Mouse (Mus musculus) testis, adult 2 months (tissue): ENCODE measurements around the gene E030018B13Rik.

Experiments
- CTCF ChIP-seq: fragments of 200-500 bp; IDR thresholded peaks from 2 replicates; pipeline ENCODE4 v1.5.1; 2012; ENCODE audit warnings: low read depth, mild to moderate bottlenecking, inconsistent platforms, low read length, moderate library complexity; ENCODE audit not compliant: control insufficient read depth, insufficient read depth, insufficient replicate concordance
- POLR2A ChIP-seq: fragments of 200-500 bp; IDR thresholded peaks from 2 replicates; pipeline ENCODE4 v1.6.1; 2012; ENCODE audit warnings: low read depth, mild to moderate bottlenecking, inconsistent platforms, low read length, moderate library complexity; ENCODE audit not compliant: control insufficient read depth

DNA sequence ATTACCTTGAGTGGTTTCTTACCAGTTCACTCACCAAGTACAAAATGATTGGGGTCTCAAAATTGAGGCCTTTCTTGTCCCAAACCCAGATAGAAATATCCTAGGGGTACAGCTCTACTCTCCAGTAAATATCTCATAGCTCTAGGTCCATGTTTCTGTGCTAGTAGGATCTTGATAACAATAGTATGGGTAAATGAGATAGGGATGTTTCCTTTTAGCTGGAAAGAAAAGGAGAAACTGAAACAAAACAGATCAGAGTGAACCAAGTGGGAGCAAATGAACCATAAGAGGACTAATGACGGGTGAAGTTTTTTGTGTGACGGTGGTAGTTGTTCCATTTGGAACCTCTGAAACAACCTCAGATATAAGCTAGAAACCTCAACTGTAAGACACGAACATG lies 24.4 kb downstream of the E030018B13Rik start:
- no peak for TF ChIP-seq CTCF
- TF ChIP-seq POLR2A, result no peak
